In the genomic region with DNA sequence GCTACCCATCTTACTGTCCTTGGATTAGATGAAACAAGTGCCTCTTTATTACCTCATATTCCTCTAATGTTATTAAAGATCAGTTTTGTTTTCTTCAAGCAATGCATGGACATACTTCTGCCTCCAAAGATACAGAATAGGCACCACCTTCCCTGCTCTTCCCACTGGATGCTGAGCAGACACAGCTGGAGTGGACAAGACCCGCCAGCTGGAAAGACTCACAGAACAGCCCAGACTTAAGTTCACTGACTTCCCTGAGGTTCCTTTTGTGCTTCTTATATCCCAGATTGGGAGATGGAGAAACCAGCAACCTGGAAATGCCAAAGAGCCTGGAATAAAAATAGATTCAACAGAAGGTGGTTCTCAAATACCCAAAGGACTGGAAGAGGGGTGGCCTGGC, we compare ENCODE assay signal across 13 mouse cellular contexts.
DNase-seq lines count a peak whose midpoint lies in the region; ATAC-seq and TF ChIP-seq lines count a peak whose summit lies in the region.
"Had no signal": no experiment of that assay in that cellular context is flagged by ENCODE, and none has a peak within 500 bp of the region (broad histone marks: within the 10 kb centered on the region; RNA-seq: fewer than 3 reads in every experiment).

No protein-coding gene starts in this region.

- H3K27me3 ChIP-seq in liver, embryonic 12.5 days (replicated peaks): no peaks in the 10 kb centered on the region
- no peaks in the 10 kb centered on the region for H3K27me3 ChIP-seq in limb, embryonic 14.5 days (ENCODE audit: control insufficient read depth, insufficient read depth, low read length)
- no peaks in the 10 kb centered on the region for H3K27me3 ChIP-seq in stomach, embryonic 16.5 days (ENCODE audit: control insufficient read depth, insufficient read depth, low read length)
- H3K27me3 ChIP-seq: hindbrain, embryonic 15.5 days had no signal

- H3K4me3 ChIP-seq in liver, embryonic 12.5 days: no peak overlapping the region
- H3K4me3 ChIP-seq in limb, embryonic 14.5 days (replicated peaks; ENCODE audit: low read length): no peak overlapping the region
- no peak overlapping the region for H3K4me3 ChIP-seq in stomach, embryonic 16.5 days (replicated peaks; ENCODE audit: low read length)
- H3K4me3 ChIP-seq: hindbrain, embryonic 15.5 days had no signal

- no peak overlapping the region for H3K9ac ChIP-seq in liver, embryonic 12.5 days
- no peak overlapping the region for H3K9ac ChIP-seq in limb, embryonic 14.5 days (ENCODE audit: low read depth, low read length, severe bottlenecking)
- no peak overlapping the region for H3K9ac ChIP-seq in stomach, embryonic 16.5 days (ENCODE audit: low read length)
- H3K9ac ChIP-seq: hindbrain, embryonic 15.5 days; liver, postnatal 0 days had no signal

- H3K36me3 ChIP-seq in liver, embryonic 12.5 days: no peaks in the 10 kb centered on the region
- H3K36me3 ChIP-seq in limb, embryonic 14.5 days (ENCODE audit: control insufficient read depth, insufficient read depth, low read length): no peaks in the 10 kb centered on the region
- H3K36me3 ChIP-seq in stomach, embryonic 16.5 days (ENCODE audit: control insufficient read depth, insufficient read depth, low read length): no peaks in the 10 kb centered on the region
- H3K36me3 ChIP-seq: hindbrain, embryonic 15.5 days had no signal

- TF ChIP-seq POLR2A in limb, embryonic 14.5 days (IDR thresholded peaks at IDR 0.05; ENCODE audit: borderline replicate concordance, extremely low read depth, insufficient read depth, insufficient read length): no peak

- no peaks in the 10 kb centered on the region for H3K9me3 ChIP-seq in liver, embryonic 12.5 days (replicated peaks)
- no peaks in the 10 kb centered on the region for H3K9me3 ChIP-seq in limb, embryonic 14.5 days (ENCODE audit: control insufficient read depth, low read length)
- H3K9me3 ChIP-seq in stomach, embryonic 16.5 days (replicated peaks; ENCODE audit: control insufficient read depth, low read length): no peaks in the 10 kb centered on the region
- H3K9me3 ChIP-seq: hindbrain, embryonic 15.5 days had no signal

- intact Hi-C loops in heart, postnatal 14 days (cut with DNase I): loop anchor here (5.0 kb wide), 1 partner anchor 68 kb away; no protein-coding TSS in a partner anchor

- WGBS in liver, embryonic 12.5 days (ENCODE audit: insufficient replicate concordance): 58% methylated on average over 1 of the region's 1 CpGs
- 60% methylated on average over 1 of the region's 1 CpGs for WGBS in limb, embryonic 14.5 days
- WGBS in stomach, embryonic 16.5 days: 60% methylated on average over 1 of the region's 1 CpGs

- peak; percentile 6 for DNase-seq in liver
- DNase-seq in heart, postnatal 14 days: peak; percentile 38 to 50
- no peak for DNase-seq in limb, embryonic 14.5 days (ENCODE audit: low spot score)
- DNase-seq in retina, postnatal 1 day: no peak
- DNase-seq in cerebellum, postnatal 14 days: no peak
- DNase-seq: cerebellum, adult 9-10 months; gastrocnemius, postnatal 10 days; liver, postnatal 0 days had no signal

- no peak overlapping the region for H3K4me2 ChIP-seq in liver, embryonic 12.5 days
- H3K4me2 ChIP-seq in limb, embryonic 14.5 days (replicated peaks; ENCODE audit: low read depth, low read length, severe bottlenecking): no peak overlapping the region
- no peak overlapping the region for H3K4me2 ChIP-seq in stomach, embryonic 16.5 days (ENCODE audit: low read depth, low read length)
- H3K4me2 ChIP-seq: hindbrain, embryonic 15.5 days had no signal

- no peaks in the 10 kb centered on the region for H3K4me1 ChIP-seq in liver, embryonic 12.5 days
- peaks cover 46% of the 10 kb centered on the region for H3K4me1 ChIP-seq in limb, embryonic 14.5 days (ENCODE audit: control insufficient read depth, insufficient read depth, low read length)
- H3K4me1 ChIP-seq in stomach, embryonic 16.5 days (ENCODE audit: control insufficient read depth, insufficient read depth, low read length): peaks cover 22% of the 10 kb centered on the region

- H3K27ac ChIP-seq in liver, embryonic 12.5 days: no peak overlapping the region
- 0 out of 2 replicates have a peak overlapping the region, but pooled peaks have one; percentile 26 for H3K27ac ChIP-seq in limb, embryonic 14.5 days (replicated peaks; ENCODE audit: low read depth, low read length)
- peak overlapping the region; percentile 71; the same call in 1 of the 2 replicates for H3K27ac ChIP-seq in stomach, embryonic 16.5 days (ENCODE audit: low read length)
- H3K27ac ChIP-seq: hindbrain, embryonic 15.5 days had no signal

- ATAC-seq in liver, embryonic 12.5 days: no peak
- ATAC-seq in limb, embryonic 14.5 days (ENCODE audit: low FRiP score, low read depth): no peak
- no peak for ATAC-seq in stomach, embryonic 16.5 days (ENCODE audit: insufficient read depth, low FRiP score)
- ATAC-seq in frontal cortex, adult (ENCODE audit: low TSS enrichment): no peak
- ATAC-seq: CD4-positive, CD25-positive, alpha-beta regulatory T cell, adult 4 months; liver, postnatal 0 days had no signal

Comparison
In these comparisons a context has a peak if more than half of its experiments do, and no peak if none do; other contexts are left out.
1. DNase-seq: peak in liver (single experiment) and heart, postnatal 14 days (2 of 2); none in limb, embryonic 14.5 days (single experiment), retina, postnatal 1 day (single experiment) and cerebellum, postnatal 14 days (0 of 2).